Mouse (Mus musculus): ENCODE results near the gene Cpeb3. TPM values are rescaled to one million over a fixed set of nuclear protein-coding genes. Genes with fewer than 3 reads are reported as not detected.
"Not testable (repeated sequence)": the region's sequence is repeated elsewhere in the genome, so short reads cannot be mapped to it uniquely, and the experiment has no call there.

Gene Cpeb3
- total RNA-seq, 2 experiments from 2014 or later, result 14.4 to 15.5 TPM

DNA sequence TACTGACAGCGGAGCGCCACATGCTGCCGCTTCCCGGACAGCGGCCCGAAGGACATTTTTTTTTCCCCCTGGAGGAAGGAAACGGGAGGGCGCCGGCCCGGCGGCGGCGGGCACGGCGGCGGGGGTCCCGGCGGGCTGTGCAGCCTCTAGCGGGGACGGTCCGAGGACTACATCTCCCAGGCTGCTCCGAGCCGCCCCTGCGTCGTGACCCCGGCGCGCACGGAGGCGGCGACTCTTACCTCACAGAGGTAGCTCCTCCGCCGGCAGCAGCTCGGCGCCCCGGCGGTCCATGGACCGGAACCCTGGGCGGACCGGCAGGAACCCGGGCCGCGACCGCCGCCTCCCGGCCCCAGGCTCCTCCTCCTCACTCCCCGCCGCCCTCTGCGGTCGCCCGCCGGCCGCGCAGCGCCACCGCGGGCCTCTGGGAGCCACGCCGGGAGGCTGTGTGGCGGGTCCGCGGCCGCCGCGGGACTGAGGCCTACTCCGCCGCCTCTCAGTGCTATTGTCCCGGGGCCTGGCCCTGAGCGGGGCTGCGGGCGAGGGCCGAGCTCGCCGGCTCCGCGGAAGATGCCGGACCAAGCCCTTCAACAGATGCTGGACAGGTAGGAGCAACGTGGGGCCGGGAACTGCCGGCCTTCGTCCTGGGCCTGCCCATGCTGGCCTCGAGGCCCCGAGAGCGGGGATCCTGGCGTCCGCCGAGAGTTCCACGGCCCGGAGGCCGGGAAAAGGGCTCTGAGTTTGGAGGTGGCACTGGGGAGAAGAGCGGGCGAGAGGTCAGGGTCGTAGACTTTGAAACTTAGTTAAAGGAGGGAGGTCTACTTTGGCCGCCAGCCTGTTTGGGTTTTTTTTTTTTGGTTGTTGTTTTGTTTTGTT is 862 bp downstream of the Cpeb3 start, which contains the start of gene March5:
TSS of gene March5 (plus strand) at position 241 of the 873 bp plus-strand sequence.
- DNase-seq (ENCODE audit: low spot score in 2 of 2), result peak; percentile 88 to 89

DNA sequence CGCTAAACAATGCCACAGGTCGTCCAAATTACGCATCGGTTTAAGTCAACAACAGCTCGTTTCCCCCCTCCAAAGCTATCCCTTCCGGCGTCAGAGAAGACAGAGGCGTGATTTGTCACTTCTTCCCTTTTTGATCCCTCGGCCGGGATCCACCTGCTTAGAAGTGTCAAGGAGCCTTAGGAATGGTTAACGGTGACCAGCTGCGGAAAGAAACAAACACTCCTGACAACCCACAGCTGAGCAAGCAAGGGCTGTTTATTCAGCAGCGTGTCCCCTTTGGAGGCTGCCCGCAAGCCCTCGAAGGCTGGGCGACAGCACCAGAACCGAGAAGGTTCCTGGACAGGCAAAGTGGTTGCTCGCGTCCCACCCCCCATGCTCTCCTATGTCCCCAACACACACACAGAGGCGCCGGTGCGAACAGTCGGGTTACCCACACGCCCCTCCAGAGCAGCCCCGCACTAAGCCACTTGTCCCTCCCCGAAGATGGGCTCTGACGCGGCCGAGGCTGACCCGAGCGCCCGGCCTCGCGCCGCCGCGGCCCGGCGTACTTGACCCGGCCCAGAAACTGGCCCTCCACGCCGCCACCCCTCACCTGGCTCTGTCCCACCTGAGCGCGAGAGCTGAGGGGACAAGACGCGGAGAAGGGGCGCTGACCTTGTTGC is 1.6 kb downstream of the Cpeb3 start:
- DNase-seq (ENCODE audit: low spot score in 2 of 2), result peak in 1 of 2 experiments; percentile 63

DNA sequence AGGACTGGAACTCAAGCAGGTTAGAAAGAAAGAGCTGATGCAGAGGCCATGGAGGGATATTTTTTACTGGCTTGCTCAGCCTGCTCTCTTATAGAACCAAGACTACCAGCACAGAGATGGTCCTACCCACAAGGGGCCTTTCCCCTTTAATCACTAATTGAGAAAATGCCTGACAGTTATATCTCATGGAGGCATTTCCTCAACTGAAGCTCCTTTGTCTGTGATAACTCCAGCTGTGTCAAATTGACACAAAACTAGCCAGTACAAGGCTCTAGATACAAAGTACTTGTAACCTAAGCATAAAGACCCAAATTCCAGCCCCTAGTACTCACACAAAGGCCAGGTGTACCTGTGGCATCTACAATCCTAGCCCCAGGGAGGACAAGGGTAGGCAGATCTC is 3.2 kb downstream of the Cpeb3 start:
- not testable (repeated sequence) for DNase-seq (ENCODE audit: low spot score in 2 of 2)

DNA sequence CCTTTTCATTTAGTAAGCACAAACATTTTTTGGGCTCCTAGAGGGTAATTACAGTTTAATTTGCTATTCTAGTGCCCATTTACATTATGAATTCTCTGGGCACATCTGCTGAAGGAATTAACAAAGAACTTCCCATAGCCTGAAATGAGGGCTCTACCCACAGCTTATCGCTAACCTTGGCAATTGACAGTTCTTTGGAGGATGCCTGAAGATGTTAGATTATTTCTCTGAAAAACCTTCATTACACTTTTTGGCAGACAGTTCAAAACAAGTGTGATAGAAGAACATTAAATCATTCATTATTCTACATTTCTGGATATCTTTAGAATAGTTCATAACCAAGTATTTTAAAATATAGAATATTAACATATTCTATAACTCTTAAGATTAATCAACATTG is 5.0 kb downstream of the Cpeb3 start:
- DNase-seq (ENCODE audit: low spot score in 2 of 2), result no peak

DNA sequence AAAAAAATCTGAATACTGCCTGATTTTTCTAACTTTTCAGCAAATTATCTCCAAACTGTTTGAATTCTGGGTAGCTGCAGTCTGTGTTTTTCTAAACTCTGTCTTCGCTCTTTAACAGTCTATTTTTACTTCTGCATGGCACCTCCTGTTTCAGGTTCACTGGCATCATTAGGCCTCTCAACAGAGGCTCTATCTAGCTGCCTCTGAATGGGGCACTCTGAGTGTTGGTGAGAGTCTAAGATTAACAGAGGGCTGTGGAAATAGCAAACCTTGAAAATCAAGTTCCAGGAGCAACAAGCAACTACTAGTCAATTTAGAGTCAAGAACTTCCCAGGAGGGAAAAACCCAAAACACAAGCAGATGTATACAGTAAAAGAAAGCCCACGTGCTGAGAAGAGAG is 8.5 kb downstream of the Cpeb3 start:
- DNase-seq (ENCODE audit: low spot score in 2 of 2), result no peak

DNA sequence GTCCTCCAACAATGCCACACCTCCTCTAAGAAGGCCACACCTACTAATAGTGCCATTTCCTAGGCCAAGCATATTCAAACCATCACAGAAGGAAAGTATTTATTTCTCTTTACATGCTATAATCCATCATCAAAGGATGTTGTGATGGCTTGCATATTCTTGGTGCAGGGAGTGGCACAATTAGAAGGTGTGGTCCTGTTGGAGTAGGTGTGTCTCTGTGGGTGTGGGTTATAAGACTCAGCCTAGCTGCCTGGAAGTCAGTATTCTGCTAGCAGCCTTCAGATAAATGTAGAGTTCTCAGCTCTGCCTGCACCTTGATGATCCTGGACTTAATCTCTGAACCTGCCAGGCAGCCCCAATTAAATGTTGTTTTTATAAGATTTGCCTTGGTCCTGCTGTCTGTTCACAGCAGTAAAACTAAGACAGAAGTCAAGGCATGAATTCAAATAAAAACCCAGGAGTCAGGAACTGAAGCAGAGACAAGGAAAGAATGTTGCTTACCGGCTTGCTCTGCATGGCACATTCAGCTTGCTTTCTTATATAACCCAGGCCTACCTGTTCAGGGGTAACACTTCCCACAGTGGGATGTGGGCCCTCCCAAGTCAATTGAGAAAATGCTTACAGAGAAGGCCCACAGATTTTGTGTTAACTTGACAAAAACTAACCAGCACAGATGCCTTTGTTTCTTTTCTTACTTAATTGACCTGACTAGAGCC is 10.1 kb downstream of the Cpeb3 start:
- DNase-seq (ENCODE audit: low spot score in 2 of 2), result no peak

DNA sequence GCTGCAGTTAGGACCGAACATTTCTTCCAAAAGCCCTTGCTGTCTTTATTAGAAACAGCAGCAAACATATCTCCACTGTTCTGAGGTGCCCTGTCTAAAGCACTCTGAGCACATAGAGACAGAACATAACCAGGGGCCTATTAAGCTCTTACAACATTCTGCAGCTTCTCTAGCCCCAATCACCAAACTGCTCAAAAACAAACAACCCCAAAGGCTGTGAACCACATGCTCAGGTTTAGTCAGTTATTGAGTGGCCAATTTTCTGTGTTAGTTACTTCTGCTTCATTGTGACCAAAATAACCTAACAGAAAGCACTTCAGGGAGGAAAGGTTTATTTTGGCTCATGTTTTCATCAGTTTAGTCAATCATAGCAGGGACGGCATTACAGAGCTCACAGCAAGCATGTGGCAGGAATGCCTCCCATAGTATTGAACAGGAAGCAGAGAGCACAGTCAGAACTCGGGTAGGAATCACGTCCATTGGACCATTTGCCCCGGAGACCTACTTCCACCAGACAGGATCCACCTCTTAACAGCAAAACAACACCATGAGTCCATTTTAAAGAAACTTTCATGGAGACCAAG is 15.8 kb downstream of the Cpeb3 start:
- DNase-seq (ENCODE audit: low spot score in 2 of 2), result no peak

DNA sequence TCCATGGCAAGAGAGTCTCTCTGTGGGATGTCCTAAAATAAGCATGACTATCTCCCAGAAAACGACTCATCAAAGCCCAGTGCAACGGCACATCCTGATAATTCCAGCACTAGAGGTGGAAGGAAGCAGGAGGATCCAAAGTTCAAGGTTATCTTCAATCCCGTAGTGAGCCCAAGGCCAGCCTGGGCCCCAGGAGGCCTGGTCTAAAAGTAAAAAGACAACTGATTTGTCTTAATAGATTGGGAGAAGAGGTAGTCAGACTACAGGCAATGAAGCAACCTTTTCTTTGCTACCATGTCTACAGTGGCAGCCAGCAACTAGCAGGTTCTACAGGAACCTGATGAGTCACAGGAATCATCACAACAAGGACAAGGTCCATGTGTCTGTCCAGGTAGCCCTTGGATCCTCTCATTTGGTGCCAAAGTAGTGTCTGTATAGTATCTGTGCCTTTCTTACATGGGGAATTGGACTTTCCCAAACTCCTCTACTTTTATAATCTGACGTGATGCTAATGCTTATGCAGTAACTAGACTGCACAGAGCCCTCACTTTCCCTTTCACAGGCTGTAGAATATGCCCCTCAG is 19.9 kb downstream of the Cpeb3 start:
- no peak for DNase-seq (ENCODE audit: low spot score in 2 of 2)

DNA sequence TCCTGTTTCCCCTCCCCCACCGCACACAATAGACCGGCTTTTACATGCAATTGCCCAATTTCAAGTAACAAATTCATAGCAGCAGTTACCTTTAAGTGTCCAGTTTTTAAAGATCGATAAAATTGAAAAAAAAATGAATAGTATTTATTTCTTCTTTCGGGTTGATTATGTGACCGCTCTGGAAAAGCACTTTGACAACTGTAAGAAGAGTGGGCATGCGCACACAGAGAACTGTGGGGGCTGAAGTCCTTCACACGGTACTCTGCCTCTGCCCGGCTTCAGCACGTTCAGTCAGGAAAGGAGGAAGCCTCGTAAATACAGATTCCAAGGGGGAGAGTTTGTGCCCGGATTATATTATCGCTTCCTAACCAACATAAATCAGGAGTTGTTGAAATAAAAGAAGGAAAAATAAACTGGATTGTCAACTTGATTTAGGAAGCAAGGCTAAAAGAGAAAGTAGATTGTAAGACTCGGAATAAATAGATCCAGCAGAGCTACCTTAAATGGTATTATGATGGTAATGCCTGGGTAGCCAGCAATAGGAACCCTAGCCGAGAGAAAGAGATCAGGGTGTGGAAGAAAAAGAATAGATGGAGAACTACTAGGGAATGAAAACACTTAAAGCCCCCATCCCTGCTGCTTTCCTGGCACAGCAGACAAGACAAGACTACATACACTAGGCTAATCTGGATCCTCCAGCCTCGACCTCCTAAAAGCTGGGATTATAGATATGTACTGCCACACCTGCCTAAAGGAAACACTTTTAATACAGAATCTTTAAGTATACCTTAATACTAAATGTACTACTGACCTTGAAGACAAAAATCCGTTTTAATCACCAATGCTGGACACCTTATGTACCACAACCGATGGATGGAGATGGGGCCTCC is 30.3 kb downstream of the Cpeb3 start:
- DNase-seq (ENCODE audit: low spot score in 2 of 2), result peak; percentile 29 to 38

DNA sequence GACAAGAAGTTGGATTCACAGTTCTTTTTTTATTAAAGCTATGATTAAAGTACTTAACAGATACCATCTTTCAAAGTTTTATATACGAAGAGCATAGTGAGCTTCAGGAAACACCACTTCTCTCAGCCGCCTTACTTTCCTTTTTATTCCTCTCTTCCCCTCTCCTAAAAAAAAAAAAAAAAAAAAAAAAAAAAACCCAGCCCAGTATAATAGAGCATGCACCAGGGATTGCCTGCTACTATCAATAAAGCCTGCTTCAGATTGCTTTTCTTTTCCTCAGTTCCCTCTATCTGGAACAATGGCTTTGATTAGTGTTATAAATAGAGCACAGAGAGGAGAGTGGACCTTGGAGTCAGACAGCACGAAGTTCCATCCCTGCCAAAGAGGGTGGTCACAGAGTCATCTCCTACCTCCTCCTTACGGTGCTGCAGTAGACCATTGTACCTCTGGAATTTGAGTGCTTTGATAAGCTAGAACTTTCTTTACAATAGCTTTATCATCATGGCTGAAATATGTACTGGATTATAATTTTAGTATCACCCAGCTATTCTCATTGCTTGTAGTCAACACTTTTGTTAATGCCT is 31.4 kb downstream of the Cpeb3 start:
- DNase-seq (ENCODE audit: low spot score in 2 of 2), result no peak

DNA sequence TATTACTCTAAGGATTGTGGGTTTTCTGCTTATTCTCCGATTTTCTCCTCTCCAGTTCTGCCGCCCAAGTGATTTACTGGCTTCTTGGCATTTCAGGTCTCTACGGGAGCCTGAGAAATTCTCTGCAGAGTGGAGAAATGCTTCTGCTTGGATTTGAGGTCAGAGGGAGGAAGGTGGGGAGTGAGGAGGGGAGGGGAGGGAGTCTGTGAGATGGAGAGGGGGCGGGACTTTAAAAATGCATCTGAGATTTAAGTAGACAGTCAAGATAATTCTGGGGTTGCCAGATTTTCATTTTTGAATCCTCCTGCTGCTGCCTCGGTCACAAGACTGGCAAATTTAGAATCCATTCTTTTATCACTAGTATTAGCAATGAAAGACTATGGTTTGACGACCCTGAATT is 32.5 kb downstream of the Cpeb3 start:
- DNase-seq (ENCODE audit: low spot score in 2 of 2), result peak in 1 of 2 experiments; percentile 23

DNA sequence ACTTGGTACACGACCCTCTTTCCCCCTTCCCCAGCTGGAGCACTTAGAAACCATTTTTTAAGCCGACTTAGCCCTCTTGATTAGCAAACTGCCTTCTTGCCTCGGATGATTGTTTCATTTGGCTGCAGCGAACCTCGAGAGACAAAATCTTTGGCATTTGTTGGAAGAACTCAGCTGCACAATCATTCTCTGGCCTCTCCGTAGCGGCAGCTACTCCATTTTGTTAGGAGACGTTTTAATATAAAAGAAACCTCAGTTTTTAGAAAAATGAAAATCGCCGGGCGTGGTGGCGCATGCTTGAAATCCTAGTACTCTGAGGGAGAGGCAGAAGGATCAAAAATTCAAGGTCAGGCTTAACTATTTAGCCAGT is 33.0 kb downstream of the Cpeb3 start:
- peak; percentile 38 to 61 for DNase-seq (ENCODE audit: low spot score in 2 of 2)

DNA sequence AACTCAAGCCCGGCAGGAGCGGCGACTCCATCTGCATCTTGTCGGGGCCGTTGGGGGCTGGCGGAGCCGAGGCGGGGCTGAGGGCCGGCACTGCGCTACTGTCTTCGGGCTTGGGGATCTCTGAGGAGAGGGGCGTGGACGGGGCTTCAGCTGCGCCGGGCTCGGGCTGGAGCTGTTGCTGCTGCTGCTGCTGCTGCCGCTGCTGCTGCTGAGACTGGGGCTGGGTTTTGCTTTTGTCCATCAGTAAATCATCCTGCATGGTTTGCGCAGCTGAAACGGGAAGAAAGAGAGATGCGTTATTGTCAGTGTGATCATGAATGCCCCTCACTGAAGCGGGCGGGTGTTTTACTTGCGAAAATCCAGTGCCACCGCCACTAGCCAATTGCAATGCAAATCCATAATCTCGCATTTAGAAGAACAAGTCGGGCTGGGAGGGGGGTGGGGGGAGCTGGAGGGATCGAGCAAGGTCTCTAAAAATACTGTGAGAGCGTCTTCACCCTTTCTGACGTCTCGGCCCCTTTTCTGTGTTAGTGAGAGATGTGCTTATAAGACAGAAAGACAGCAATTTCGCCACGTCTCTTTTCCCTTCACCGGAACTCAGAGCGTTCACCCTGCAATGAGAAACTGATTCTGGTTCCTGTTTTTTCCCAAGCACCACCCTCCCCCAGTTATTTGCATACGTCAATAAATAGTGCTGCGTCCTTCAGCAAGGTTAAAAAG is 33.5 kb downstream of the Cpeb3 start:
- DNase-seq (ENCODE audit: low spot score in 2 of 2), result peak; percentile 51 to 56

DNA sequence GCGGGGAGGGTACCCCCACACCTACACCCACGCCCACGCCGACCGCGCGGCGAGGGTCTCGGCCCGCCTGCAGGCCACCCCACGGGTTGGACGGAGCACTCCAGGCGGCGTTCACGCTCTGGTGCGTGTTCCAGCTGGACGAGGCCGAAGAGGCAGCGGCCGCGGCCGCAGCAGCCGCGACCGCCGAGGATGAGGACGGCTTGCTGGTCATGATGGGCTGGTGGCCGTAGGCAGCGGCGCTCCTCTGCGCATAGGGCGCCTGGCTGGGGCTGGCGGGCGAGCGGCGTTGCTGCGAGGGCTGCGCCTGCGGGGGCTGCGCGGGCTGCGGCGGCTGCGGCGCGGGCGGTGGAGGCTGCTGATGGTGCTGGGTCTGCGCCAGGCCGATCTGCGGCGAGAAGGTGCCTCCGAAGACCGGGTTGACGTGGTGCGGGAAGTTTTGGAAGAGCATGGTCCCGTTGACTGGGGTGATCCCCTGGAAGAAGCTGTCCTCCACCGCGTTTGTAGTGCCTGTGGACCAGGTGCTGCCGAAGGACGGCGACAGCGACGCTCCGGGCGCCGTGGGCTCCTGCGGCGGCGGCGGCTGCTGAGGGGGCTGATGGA is 34.2 kb downstream of the Cpeb3 start:
- DNase-seq (ENCODE audit: low spot score in 2 of 2), result peak; percentile 58 to 63

DNA sequence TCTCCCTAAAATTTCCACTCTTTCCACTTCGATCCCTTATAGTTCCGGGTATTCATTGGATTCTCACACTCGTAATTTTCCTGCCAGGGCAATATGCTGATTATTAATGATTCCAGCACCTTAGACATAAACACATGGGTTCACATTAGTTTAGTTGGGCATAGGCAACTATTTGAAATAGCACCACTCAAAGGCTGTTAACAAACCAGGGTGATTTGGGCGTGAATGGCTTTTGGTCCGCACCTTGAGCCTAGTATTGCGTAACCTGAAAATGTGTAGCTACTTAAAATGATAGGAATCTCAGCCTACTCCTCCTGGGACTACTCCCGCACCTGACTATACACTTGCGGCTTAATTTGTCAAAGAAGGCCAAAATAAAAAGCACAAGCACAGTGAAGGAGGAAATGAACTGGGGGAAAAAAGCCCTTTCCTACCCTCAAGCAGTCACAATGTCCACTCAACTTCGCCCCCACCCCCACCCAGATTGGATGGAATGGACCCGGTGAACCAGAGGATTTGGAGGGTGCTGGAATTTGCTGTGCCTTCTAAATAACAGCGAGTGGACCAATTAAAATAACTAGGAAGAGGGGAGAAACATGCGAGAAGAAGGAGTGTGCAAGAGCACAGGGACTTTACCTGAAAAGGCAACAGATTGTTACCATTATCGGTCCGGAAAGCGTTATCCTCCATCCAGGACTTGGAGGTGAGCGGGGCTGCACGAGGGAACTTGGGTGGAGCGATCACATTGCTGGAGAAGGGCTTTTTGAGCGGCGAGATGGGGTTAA is 34.9 kb downstream of the Cpeb3 start:
- DNase-seq (ENCODE audit: low spot score in 2 of 2), result no peak

DNA sequence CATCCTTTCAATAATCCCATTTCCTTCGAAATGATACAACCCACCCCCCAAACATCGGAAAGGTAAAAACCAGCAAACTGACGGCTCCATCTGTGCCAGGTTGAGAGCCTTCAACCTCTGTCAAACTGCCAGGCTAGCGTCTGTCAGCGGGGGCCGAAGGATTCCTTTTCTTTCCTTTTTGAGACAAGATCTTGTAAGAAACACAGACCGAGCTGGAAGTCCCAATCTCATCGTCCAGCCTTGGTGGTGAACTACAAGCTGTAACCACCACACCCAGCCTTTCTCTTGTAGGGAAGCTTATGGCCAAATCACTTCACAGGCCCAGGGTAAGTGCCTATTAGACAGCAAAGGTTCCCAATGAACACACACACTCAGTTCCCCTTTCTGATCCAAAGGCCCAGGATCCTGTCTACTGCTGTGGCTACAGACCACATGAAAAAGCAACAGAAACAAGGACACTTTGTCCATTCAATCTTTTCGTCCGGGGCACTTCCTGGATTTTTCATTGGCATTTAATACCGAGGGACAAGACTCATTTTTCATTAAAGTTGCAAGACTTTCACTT is 35.8 kb downstream of the Cpeb3 start:
- DNase-seq (ENCODE audit: low spot score in 2 of 2), result no peak

DNA sequence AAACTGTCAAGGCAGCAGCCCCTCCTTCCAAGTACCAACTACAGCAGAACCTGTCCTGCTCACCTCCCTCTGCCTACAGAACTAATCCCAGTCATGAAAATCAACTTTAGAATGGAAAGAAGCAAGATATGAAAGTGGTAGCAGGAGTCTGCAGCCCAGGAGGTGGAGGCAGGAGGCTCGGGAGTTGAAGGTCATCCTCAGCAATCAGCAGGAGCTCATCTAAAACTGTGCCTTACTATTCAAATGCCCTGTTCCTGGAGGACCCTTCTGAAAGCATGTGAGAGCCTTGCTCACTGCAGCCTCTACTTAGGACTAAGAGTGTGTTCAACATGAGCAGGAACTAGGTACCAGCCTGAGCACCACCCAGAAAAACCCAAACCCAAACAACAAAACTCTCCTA is 36.3 kb downstream of the Cpeb3 start:
- DNase-seq (ENCODE audit: low spot score in 2 of 2), result peak in 1 of 2 experiments; percentile 10

Measured in adrenal gland, adult 18-20 months (tissue).